Mouse (Mus musculus) testis, adult 2 months (tissue): ENCODE results near the gene Fsd1. TPM values are rescaled to one million over a fixed set of nuclear protein-coding genes. Genes with fewer than 3 reads are reported as not detected.

Source experiments
- H3K27ac ChIP-seq: fragments of 200-500 bp; 2 replicates; pipeline ENCODE4 v1.5.1; 2012; ENCODE audit warnings: low read depth, low read length; ENCODE audit not compliant: control insufficient read depth, insufficient read depth
- H3K27me3 ChIP-seq: fragments of 200-500 bp; 2 replicates; pipeline ENCODE4 v1.6.1; 2012; ENCODE audit warnings: mild to moderate bottlenecking, low read length, moderate library complexity; ENCODE audit not compliant: control insufficient read depth, insufficient read depth
- H3K36me3 ChIP-seq: fragments of 200-500 bp; 2 replicates; pipeline ENCODE4 v1.6.1; 2012; ENCODE audit warnings: mild to moderate bottlenecking, low read length; ENCODE audit not compliant: control insufficient read depth, insufficient read depth
- H3K4me1 ChIP-seq: fragments of 200-500 bp; 2 replicates; pipeline ENCODE4 v1.6.1; 2012; ENCODE audit warnings: low read length; ENCODE audit not compliant: control insufficient read depth, insufficient read depth
- H3K4me3 ChIP-seq: fragments of 200-500 bp; 2 replicates; pipeline ENCODE4 v1.5.1; 2012; ENCODE audit warnings: low read depth, mild to moderate bottlenecking, low read length, moderate library complexity, mixed read lengths; ENCODE audit not compliant: control insufficient read depth
- CTCF ChIP-seq: fragments of 200-500 bp; IDR thresholded peaks from 2 replicates; pipeline ENCODE4 v1.5.1; 2012; ENCODE audit warnings: low read depth, mild to moderate bottlenecking, inconsistent platforms, low read length, moderate library complexity; ENCODE audit not compliant: control insufficient read depth, insufficient read depth, insufficient replicate concordance
- POLR2A ChIP-seq: fragments of 200-500 bp; IDR thresholded peaks from 2 replicates; pipeline ENCODE4 v1.6.1; 2012; ENCODE audit warnings: low read depth, mild to moderate bottlenecking, inconsistent platforms, low read length, moderate library complexity; ENCODE audit not compliant: control insufficient read depth
- polyA plus RNA-seq: library from polyadenylated mRNA; depleted of rRNA; stranded (reverse); fragments of >200 nt; gene quantifications from 2 replicates; pipeline ENCODE4 v1.2.3, GENCODE M21; 2012

The Fsd1 gene
- polyA plus RNA-seq, 1 experiment: 2.4 TPM

- no peaks in the 10 kb centered on the region for H3K36me3 ChIP-seq
- no peak overlapping the region for H3K4me3 ChIP-seq
- no peak overlapping the region; the same call in 1 of the 2 replicates for H3K27ac ChIP-seq
- TF ChIP-seq POLR2A (no peak), CTCF (no peak)
- peaks cover 18% of the 10 kb centered on the region for H3K4me1 ChIP-seq
- no peaks in the 10 kb centered on the region for H3K27me3 ChIP-seq
Measured at GRCm38 (mm10) chr17:55957726-55958583, 28.4 kb upstream of the Fsd1 start.

- Histone ChIP-seq H3K4me3 (peak overlapping the region; percentile 99; the same call in 1 of the 2 replicates), H3K27me3 (no peaks in the 10 kb centered on the region), H3K27ac (peak overlapping the region; percentile 45), H3K36me3 (no peaks in the 10 kb centered on the region), H3K4me1 (peaks cover 18% of the 10 kb centered on the region)
- TF ChIP-seq POLR2A: no peak
- no peak for TF ChIP-seq CTCF
Measured at GRCm38 (mm10) chr17:55958584-55958886, 27.8 kb upstream of the Fsd1 start.

GRCm38 (mm10) chr17:55958918-55959728 is 27.2 kb upstream of the Fsd1 start, which contains the start of gene Yju2:
Gene Yju2, plus strand, starts transcription at chr17:55959099.
- Histone ChIP-seq H3K4me1 (peaks cover 18% of the 10 kb centered on the region), H3K36me3 (no peaks in the 10 kb centered on the region), H3K27ac (peak within 1 kb of the TSS; percentile 98), H3K27me3 (no peaks in the 10 kb centered on the region), H3K4me3 (peak within 1 kb of the TSS; percentile 99)
- TF ChIP-seq POLR2A: peak; percentile 70; the same call in 1 of the 2 replicates
- 0 out of 2 replicates have a peak, but pooled peaks have one; percentile 11 for TF ChIP-seq CTCF

GRCm38 (mm10) chr17:55959946-55960740 is 26.2 kb upstream of the Fsd1 start:
- Histone ChIP-seq H3K36me3 (no peaks in the 10 kb centered on the region), H3K4me3 (no peak overlapping the region), H3K27ac (no peak overlapping the region), H3K27me3 (no peaks in the 10 kb centered on the region), H3K4me1 (peaks cover 16% of the 10 kb centered on the region)
- TF ChIP-seq POLR2A (no peak), CTCF (no peak)

GRCm38 (mm10) chr17:55960791-55961190 is 25.5 kb upstream of the Fsd1 start:
- Histone ChIP-seq H3K4me1 (peaks cover 16% of the 10 kb centered on the region), H3K27me3 (no peaks in the 10 kb centered on the region), H3K36me3 (no peaks in the 10 kb centered on the region), H3K27ac (no peak overlapping the region), H3K4me3 (no peak overlapping the region)
- TF ChIP-seq POLR2A (no peak), CTCF (no peak)

- H3K4me1 ChIP-seq: peaks cover 9% of the 10 kb centered on the region
- no peak overlapping the region for H3K27ac ChIP-seq
- TF ChIP-seq CTCF (no peak), POLR2A (no peak)
- H3K27me3 ChIP-seq: no peaks in the 10 kb centered on the region
- H3K36me3 ChIP-seq: no peaks in the 10 kb centered on the region
- no peak overlapping the region for H3K4me3 ChIP-seq
Measured at GRCm38 (mm10) chr17:55961631-55962030, 24.7 kb upstream of the Fsd1 start.
